22 mouse cellular contexts compared by ENCODE assay signal in genomic region chr5:147871091-147871820, GRCm38 (mm10). TPM values are rescaled to one million over a fixed set of nuclear protein-coding genes. Genes with fewer than 3 reads are reported as not detected.
DNase-seq lines count a peak whose midpoint lies in the region; ATAC-seq and TF ChIP-seq lines count a peak whose summit lies in the region.
"Had no signal": no experiment of that assay in that cellular context is flagged by ENCODE, and none has a peak within 500 bp of the region (broad histone marks: within the 10 kb centered on the region; RNA-seq: fewer than 3 reads in every experiment).

No protein-coding gene starts in this region.

- TF ChIP-seq CTCF in gastrocnemius, adult 2 months (IDR thresholded peaks at IDR 0.05) = no peak

- H3K27ac ChIP-seq in gastrocnemius, adult 2 months = peak overlapping the region; percentile 74
- H3K27ac ChIP-seq: heart, embryonic 10.5 days; intestine, embryonic 15.5 days; limb, embryonic 12.5 days; midbrain, embryonic 15.5 days had no signal

- H3K4me3 ChIP-seq in gastrocnemius, adult 2 months = no peak overlapping the region; the same call in 1 of the 2 replicates
- H3K4me3 ChIP-seq: heart, embryonic 10.5 days; intestine, embryonic 15.5 days; limb, embryonic 12.5 days; midbrain, embryonic 15.5 days had no signal

- ATAC-seq in hematopoietic stem cell, adult 5-6 weeks (replicated peaks in 1 of 2; ENCODE audit: insufficient read depth in 1 of 2, low FRiP score in 2 of 2, low TSS enrichment in 1 of 2, low read depth in 1 of 2, poor library complexity in 2 of 2, severe bottlenecking in 2 of 2) = peak; percentile 29 to 62
- ATAC-seq: CD4-positive, CD25-positive, alpha-beta regulatory T cell, adult 4 months; forebrain, embryonic 14.5 days; hindbrain, embryonic 16.5 days; intestine, embryonic 15.5 days; liver, postnatal 0 days; midbrain, embryonic 15.5 days had no signal

- intact Hi-C loops in gastrocnemius, adult 2 months (cut with DNase I) = no loop called here

- peak; percentile 54 for DNase-seq in gastrocnemius, adult 2 months
- DNase-seq in gastrocnemius, postnatal 10 days = no peak
- peak; percentile 37 for DNase-seq in right cerebral cortex, adult 18-20 months
- DNase-seq in right cerebral cortex, adult 2 months (ENCODE audit: low spot score in 2 of 2) = no peak
- no peak for DNase-seq in thymus, postnatal 10 days (ENCODE audit: low spot score in 2 of 2)
- no peak for DNase-seq in adrenal gland, adult 8-10 months
- DNase-seq in layer of hippocampus, adult 9-11 months = no peak
- DNase-seq: cerebellum, adult 8-10 months; cerebellum, postnatal 36 days; heart, postnatal 4 days; kidney, adult 8-10 months; kidney, postnatal 10 days; liver, postnatal 0 days; thymus, postnatal 25 days had no signal

RNA-seq across cellular contexts. Expression of gene Pomp, which starts 11.0 kb away (rescaled TPM):
- total RNA-seq in gastrocnemius, adult 2 months (2021) = 100 to 1,000 TPM; 141 to 146 TPM
- total RNA-seq in gastrocnemius, postnatal 10 days (2021) = 100 to 1,000 TPM; 139 to 152 TPM
- total RNA-seq in hematopoietic stem cell, adult 5-6 weeks (2017) = 109 and 117 TPM in 2 replicates
- total RNA-seq in adrenal gland, adult 8-10 months (2022) = 100 to 1,000 TPM; 172 to 235 (median 197) TPM

RNA-seq across cellular contexts. Expression of gene Slc46a3, which starts 23.4 kb away (rescaled TPM):
- 10 to 100 TPM in 1 of 2 experiments, 1 to 10 TPM in 1; 9.0 to 10.6 TPM for total RNA-seq in gastrocnemius, adult 2 months (2021)
- total RNA-seq in gastrocnemius, postnatal 10 days (2021) = 1 to 10 TPM; 3.7 to 4.2 TPM
- total RNA-seq in hematopoietic stem cell, adult 5-6 weeks (2017) = 3.1 and 5.2 TPM in 2 replicates
- total RNA-seq in adrenal gland, adult 8-10 months (2022) = 10 to 100 TPM; 15.2 to 32.1 (median 26.2) TPM

Comparison
In these comparisons a context has a peak if more than half of its experiments do, and no peak if none do; other contexts are left out.
1. DNase-seq: peak in gastrocnemius, adult 2 months (single experiment) and right cerebral cortex, adult 18-20 months (single experiment); none in gastrocnemius, postnatal 10 days (single experiment), right cerebral cortex, adult 2 months (0 of 2), thymus, postnatal 10 days (0 of 2), adrenal gland, adult 8-10 months (single experiment) and layer of hippocampus, adult 9-11 months (single experiment).